Mouse (Mus musculus) kidney, adult 18-20 months (tissue): ENCODE results near the gene Prox2.
"Not testable (repeated sequence)": the region's sequence is repeated elsewhere in the genome, so short reads cannot be mapped to it uniquely, and the experiment has no call there.

Experiments
- DNase-seq: peaks from one replicate; pipeline ENCODE4 v3.0.0; 2021

Prox2 gene

DNA sequence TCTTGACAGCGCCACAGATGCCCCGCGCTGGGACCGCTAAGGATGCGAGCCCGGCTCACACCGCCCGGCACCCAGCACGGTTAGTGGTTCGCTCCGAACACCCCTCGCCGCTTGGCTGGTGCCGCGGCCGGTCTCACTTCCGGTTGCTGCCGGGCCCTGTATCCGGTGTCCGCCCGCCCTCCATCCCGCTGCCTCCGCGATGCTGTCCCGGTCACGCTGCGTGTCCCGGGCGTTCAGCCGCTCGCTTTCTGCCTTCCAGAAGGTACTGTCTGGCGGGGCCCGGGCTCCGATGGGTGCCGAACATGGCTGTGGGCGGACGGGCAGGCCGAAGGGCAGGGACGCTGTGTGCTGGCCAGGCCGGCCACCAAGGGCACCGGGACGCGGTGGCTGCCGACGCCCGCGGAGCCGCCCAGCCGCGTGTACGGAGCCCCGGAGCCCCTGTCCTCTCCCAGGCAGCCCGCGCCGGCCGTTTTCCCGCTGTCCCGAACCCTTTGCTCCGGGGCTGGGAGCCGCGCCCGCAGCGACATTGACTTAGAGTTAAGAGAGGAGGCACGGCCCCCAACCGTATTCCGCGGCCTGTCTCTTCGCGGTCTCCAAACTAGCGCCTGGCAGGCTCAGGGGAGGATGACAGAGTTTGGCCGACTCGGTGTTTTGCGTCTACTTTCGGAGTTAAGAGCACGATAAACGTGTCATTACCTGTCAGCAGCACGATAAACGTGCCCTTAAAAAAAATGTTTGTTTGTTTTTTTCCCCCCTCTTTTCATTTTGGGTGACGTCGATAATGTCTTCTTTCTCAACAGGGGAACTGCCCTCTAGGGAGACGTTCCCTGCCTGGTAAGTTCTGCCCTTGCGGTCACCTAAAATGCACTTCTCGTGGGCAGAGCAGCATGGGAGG, at the start of gene Prox2, which contains the start of gene Dlst:
Prox2 (minus strand) TSS at position 62 of the 895 bp plus-strand sequence.
Dlst (plus strand) TSS at position 136 of the 895 bp plus-strand sequence.
- DNase-seq: peak; percentile 91

DNA sequence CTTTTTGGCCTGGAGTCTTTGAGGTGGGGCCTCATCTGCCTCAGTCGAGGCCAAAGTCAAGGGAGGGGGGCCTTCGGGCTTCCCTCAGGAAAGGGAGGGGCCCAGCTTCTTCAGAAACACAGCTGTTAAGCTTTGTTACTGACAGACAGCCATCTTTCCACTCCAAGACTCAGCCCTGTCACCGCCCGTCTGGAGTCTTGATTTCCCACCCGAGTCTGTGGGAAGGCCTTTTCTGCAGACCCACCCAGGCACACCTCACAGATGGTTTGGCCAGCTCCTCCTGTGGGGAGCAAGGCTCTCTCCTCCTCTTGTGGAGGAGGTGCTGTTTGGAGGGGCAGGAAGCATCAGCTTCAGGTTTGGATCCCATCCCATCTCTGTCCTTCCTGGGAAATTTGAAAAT, 49.0 kb upstream of the Prox2 start:
- no peak for DNase-seq

DNA sequence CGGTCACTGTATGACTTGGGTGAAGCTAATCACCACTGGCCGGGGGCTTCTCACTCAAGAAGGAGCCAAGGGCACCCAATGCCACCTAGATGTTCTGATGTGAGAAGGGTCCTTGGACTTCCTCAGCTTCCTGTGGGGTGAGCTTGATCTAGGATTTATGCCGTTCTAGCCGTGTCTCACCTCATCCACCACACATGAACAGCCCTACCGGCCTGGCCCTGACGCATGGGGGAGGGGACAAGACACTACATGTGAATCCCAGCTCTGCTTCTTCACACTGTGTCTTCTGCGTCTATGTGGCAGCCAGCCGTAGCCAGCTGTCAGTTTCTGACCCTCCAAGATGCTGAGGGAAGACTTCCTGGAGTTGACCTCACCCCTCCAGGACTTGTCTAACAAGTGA, 48.2 kb upstream of the Prox2 start:
- no peak for DNase-seq

DNA sequence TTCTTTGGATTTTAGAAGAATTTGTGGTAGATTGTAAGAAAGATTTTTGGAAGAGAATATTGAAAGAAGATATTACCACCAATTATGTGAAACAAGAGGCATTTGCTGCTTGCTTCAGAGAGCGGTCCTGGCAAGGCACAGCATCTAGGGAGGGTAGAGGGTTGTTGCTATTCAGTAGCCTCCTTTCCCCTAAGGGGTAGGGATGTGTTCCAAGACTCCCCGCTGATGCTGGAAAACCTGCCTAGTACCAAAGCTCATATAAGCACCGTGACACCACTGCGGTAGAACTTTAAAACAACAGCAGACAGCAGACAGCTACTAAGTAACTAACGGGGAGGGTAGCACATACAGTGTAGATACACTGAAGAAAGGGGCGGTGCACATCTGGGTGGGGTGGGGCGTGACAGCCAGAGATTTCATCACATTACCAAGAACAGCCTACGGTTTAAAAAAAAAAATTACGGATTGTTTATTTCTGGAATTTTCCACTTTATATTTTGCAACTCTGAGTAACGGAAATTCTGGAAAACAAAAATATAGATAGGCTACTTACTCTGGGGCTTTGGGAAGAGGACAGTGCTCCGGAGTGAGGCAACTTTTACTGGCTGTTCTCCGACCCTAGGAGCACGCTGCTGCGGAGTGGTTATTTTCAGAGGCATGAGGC, 47.4 kb upstream of the Prox2 start:
- DNase-seq: no peak

DNA sequence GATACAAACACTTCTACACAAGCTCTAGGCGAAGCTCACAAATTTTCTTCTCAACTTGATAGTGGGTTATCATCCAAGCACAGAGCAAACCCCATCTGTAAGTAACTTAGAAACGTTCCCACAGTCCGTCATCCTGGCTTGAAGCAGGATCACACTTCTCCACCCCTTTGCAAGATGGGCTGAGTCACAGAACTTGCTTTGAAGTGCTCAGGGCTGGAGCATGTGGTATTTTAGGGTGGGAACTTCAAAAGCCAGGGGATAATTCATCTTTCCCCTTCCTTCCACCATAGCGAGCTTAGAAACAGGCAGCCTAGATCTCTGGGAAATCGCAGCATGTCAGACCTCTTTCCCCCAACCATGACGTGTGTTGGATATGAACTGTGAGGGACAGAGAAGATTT, 45.8 kb upstream of the Prox2 start:
- no peak for DNase-seq

DNA sequence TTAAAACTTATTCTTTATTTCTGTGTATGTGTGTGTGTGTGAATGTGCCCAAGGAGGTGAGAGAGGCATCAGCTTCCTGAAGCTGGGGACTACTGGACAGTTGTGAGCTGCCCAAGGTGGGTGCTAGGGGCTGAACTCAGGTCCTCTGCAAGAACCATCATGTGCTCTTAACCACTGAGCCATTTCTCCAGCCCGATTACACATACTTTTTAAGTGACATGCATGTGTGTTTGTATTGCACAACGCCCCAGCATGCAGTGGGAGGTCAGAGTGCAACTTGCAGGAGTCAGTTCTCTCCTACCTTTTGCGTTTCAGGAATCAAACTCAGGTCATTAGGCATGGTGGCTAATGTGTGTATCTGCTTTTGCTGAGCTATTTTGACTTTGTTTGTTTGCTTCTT, 42.5 kb upstream of the Prox2 start:
- DNase-seq: no peak

DNA sequence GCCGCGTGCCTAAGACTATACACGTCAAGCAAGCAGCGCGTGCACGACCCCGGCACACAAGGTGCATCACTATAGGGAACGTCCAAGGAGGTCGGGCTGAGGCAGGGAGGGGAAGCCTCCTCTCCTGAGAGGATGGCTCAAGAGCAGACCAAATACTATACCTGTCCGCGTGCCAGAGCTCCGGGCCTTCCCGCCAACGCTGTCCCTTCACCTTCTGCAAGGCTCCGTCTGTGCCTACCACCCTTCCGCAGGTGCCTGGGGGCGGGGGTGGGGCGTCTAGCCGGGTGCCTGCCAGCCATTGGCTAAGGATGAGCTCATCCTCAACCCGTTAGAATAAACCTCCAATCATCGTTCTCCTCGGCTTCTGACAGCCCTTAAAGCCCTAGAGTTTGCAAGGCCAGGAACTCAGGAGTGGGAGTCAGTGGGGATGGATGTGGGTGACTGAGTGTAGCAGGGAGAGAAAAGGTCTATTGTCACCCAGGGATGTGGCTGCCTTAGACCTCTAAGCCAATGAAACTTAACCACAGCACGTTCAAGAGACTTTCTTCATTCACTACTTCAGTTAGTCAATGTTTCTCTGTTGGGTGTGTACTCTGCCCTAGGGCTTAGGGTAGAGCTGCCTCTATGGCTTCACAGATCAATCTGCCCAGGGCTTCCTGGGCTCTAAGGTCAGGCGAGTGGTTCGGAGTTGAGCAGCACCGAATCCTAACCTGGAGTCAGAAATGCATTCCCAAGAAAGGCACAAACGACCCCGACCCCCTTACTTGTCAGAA, 40.6 kb upstream of the Prox2 start, which contains the start of gene Rps6kl1:
Rps6kl1 (minus strand) TSS at position 263 of the 773 bp plus-strand sequence.
- DNase-seq: peak; percentile 32

DNA sequence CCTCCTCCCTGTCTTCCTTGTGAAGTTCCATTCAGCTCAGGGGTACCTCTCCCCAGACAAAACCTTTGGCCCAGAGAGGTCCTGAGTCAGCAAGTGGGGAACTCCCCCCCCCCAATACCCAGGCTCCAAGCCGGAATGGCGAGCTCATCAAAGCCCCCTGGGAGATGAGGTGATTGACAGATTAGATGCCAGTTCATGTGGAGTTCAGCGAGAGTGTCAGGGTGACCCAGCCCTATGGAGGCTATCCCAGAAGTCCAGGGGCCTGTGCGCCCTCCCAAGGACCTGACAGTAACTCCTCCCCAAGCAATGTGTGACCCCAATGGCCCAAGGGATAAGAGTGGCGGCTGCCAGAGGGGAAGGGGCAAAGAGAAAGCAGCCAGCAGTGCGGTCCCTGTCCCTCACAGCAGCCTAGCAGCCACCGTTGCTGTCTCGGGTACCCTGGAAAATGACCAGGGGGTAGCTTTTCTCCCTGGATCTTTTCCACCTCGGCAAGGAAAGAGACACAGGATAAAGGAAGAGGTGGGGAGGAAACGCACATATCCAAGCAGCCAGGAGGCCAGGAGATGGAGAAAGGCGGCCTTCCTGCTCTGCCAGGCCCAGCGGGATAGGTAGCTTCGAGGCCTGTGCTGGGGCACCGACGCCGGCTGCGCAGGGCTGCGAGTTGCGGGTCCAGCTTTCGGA, 39.9 kb upstream of the Prox2 start:
- no peak for DNase-seq

DNA sequence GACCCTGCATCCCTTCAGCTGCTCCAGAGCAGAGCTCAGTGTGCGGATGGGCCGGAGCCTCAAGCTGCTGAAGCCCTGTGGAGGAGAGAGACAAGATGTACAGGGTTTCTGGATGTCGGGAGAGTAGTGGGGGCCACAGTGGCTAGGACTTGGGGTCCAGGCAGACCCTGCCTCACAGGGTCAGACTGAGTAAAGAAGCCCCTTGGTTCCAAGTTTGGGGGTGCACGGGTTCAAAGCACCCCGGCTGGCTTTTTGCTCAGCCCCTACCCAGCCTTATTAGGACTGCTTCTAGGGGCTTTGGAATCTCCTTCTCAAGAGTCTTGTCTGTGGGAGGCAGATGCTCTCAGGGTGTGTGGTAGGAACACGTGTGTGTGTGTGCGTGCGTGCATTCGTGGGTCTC, 36.3 kb upstream of the Prox2 start:
- DNase-seq: no peak

DNA sequence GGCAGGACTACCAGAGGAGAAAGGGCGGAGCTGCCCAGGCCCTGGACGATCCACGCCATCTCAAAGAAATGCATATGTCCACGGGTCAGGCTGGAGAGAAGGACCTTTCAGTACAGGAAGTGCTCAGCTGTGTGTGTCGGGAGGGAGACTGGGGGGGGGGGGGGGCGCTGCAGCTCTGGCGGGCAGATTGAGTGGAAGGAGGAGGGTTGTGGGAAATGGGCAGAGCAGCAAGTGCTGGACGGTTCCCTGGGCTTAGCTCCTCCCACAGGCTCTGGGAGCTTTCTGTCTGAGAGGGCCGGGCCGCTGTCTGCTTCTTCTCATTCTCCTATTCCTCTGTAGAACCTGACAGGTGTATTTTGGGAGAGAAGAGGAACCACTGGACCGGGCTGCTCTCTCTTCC, 35.8 kb upstream of the Prox2 start:
- DNase-seq: no peak

DNA sequence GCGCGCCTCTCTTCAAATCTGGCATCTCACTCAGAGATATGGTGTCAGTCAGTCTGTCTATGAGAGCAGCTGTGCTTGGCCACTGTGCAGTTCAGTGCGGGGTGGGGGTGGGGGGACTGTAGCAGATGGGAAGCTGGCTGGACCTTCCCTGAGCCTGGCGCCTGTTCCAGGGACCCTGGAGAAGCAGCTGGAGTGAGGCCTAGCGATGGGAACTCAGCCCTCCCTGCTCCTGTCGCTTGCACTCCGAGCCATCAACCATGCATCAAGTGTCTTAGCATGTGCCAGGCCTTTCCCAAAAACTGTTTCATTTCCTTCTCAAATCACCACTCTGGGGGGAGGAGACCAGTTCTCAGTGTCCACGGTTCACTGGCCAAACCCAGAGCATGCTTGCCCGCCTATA, 35.1 kb upstream of the Prox2 start:
- DNase-seq: no peak

DNA sequence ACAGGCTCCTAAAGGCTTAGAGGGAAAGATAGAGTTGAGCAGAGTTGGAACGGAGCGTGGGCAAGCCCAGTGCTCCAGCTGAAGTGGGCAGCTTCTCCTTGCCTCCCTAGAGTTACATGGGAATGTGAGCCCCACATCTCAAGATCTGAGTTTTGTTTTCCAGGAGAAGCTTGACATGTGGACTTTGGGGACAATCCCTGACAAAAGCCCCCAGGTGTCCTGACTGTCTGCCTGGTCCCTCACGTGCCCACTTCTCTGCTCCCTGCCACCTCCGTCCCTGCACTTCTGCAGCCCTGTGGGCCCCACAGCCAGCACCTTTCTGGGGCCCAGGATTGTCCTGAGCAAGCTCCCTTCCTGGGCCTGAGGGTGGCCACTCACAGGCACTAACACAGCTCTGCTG, 34.3 kb upstream of the Prox2 start:
- no peak for DNase-seq

DNA sequence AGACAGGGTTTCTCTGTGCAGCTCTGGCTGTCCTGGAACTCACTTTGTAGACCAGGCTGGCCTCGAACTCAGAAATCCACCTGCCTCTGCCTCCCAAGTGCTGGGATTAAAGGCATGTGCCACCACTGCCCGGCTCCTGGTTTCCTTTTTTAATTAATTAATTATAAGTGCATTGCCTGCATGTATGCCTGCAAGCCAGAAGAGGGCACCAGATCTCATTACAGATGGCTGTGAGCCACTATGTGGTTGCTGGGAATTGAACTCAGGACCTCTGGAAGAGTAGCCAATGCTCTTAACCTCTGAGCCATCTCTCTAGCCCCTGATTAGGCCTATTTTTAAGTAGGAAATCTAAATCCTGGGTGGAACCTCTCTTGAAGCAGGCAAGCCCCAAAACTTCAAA, 33.7 kb upstream of the Prox2 start:
- not testable (repeated sequence) for DNase-seq

DNA sequence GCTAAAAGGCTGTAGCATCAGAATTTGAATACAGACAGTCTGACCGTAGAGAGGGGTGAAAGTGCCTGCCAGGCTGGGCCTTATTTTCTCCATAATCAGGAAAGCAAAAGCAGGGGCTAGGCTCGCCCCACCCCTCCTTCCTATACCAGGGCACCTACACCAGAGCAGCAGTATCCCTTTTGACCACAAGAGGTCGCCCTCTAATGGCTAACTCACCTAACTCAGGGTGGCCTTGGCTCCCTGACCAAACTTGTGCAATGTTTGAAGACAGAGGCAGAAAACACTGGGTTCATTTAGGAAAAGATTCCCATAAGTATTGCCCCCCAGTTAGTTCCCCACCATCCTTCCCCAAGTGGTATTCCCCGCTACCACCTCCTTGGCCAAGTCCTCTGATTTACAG, 32.2 kb upstream of the Prox2 start:
- peak; percentile 84 for DNase-seq

DNA sequence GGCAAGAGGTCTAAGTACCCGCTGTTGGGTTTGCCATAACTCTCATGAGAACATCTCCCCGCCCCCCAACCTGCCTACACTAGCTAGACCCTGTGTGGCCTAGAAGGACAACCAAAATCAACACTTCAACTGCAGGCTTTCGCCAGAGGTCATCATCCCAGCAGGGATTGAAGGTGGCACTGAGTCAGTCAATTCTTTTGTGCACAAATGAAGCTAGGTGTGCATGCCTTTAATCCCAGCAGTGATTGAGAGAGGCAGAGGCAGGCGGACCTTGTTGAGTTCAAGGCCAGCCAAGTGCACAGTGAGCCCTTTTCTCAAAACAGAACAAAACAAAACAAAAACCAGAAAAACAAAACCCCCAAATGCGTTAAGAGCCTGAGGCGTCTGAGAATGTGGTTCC, 30.5 kb upstream of the Prox2 start:
- DNase-seq: no peak

DNA sequence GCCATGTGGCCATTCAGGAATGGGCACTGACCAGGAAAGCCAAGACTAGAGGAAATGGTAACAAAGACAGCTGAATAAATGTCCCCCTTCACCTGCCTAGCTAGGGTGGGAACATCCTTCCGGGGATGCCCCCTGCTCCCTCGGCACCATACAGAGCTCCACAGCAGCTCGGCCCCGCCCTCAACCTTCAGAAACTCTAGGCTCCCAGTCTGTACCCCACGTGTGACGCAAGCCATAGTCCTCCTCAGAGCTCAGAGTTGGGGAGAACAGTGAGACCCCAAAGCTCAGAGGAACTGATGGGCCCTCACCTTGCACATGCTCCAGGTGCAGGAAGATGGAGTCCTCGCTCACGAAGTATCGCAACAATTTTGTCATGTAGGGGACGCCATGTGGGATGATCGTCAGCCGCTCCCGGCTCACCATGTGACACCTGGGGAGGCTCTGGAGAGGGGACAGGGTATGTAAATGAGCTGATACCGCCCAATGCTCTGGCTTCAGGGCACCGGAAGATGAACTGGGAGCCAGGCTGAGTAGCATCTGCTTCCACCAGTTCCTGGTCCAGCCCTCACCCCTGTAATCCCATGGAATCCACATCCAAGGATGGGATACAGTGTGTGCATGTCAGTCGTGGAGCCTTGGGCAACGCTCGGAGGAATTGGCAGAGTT, 29.6 kb upstream of the Prox2 start:
- no peak for DNase-seq

DNA sequence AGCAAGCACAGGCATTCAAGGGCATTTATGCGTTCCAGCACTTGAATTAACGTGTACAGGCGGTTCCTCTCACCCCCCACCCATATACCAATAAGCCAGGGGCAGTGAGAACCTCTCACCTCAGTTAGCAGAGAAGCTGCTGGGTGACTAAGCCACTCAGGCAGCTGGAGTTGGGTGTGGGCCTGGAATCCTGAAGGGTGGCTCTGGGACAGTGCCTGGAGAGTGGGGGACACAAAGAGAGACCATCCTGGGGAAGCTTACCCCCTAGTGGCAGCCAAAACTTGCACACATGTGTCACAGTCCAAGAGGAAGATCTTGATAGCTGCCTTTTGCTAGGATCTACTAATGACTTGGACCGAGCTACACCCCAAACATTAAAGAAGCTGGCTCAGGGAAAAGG, 26.1 kb upstream of the Prox2 start:
- no peak for DNase-seq

DNA sequence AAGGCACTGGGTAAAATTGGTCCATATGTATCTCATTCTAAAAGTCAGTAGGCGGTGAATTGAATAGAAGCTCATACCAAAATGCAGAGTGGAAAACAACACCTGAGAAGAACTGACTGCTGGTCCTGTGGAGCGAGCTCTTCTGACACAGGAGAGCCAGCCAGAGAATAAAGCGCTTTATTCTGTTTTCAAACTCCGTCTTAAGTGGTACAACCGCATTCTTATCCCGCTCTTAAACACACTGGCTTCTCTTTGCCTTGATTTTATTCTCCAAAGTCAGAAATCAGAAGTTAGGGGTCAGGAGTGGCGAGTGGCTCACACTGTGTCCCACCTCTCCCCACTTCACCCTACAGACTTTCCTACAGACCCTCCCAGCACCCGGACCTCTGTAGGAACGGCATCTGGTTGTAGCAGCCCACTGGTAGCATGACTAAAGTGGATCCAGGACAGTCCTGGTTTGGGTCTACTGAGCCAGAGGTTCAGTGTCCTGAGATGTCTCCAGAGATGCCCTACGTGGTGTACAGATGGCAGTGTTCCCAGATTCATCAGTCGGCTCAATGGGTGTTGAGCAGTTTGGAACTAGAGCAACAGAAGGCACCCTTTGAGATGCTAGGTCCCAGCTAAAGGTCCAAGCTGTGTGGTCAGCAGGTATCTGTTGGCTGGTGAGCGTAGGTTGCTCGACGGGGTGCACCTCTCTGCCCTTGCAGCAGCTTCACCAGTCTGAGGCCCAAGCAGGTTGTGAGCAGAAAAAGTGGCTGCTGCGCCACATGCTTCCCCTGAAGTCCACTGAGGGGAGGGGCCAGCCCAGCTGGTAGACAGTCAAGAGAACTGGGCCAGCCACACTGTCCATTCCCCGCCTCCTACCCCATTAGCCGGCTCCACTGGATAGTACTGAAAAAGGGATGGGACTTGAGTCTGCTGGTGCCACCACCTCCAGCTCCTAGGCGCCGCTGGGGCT, 25.2 kb upstream of the Prox2 start:
- no peak for DNase-seq

DNA sequence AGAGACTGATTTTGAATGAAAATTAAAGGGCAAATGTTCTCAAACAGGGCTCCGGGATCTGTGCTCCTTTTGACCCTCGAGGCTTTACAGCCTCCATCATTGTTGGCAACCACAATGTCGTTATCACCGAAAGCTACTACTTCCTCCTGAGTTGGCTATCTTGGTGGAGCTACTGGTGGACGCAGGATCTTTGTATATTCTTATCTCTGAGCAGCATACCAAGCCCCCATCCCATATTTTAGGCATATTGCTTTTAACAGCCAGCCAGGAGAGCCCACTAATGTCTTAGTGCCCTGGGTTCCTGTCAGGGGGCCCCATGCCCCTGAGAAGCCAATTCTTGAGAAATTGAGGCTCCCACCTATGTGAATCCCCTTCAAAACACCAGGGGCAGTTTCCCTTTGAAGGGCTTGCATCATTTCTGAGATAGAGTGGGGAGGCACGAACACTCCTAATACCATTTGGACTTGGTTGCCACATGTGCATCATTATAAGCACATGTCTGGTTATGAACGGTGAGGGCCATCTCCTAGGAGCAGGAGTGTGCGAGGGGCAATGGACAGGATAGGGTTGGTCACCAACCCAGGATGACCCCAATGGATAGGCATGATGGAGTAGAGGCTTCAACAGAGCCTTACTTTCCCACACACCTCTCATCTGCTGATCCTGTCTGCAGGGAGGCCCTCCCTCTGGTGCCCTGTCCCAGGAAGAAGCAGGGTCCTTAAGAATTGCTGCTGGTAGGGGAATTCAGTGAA, 23.7 kb upstream of the Prox2 start:
- no peak for DNase-seq

DNA sequence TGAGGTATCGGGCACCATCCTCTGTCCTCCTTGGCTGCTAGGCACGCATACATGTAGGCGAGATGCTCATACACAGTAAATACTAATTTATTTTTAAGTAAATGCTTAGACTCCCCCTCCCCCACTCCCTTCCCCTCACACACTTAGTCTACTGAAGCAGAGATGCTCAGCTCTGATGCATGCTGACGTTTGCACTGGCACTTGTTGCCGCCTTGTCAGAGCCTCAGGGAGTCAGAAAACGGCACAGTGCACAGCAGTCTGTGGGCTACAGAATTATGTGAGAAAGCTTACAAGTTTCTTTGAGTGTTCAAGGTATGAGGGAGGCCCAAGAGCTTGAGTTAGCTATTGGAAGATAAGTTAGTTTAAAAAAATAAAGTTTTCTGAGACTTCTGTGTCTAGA, 20.8 kb upstream of the Prox2 start:
- DNase-seq: no peak
